Mouse (Mus musculus): ENCODE measurements around the gene Nipal1. TPM values are rescaled to one million over a fixed set of nuclear protein-coding genes. Genes with fewer than 3 reads are reported as not detected.

The Nipal1 gene
- polyA plus RNA-seq, 1 experiment from 2014 or later, result not detected

GRCm38 (mm10) chr5:72706722-72707121 is 59.1 kb downstream of the Nipal1 start:
- Histone ChIP-seq H3K27me3 (replicated peaks; ENCODE audit: control insufficient read depth, insufficient read depth, low read length) (no peaks in the 10 kb centered on the region), H3K4me1 (replicated peaks; ENCODE audit: control insufficient read depth, insufficient read depth, low read length) (no peaks in the 10 kb centered on the region), H3K36me3 (ENCODE audit: control insufficient read depth, insufficient read depth) (no peaks in the 10 kb centered on the region), H3K9me3 (ENCODE audit: control insufficient read depth, low read length) (no peaks in the 10 kb centered on the region), H3K9ac (replicated peaks; ENCODE audit: low read depth, low read length) (no peak overlapping the region), H3K4me2 (ENCODE audit: low read length) (no peak overlapping the region), H3K4me3 (replicated peaks; ENCODE audit: low read length) (no peak overlapping the region), H3K27ac (ENCODE audit: low read length) (no peak overlapping the region)
- 68% methylated on average over 10 of the region's 10 CpGs for WGBS
- ATAC-seq, result no peak

- WGBS, result 89% methylated on average over 13 of the region's 13 CpGs
- no peaks in the 10 kb centered on the region for H3K4me1 ChIP-seq (replicated peaks; ENCODE audit: control insufficient read depth, insufficient read depth, low read length)
- H3K27me3 ChIP-seq (replicated peaks; ENCODE audit: control insufficient read depth, insufficient read depth, low read length), result no peaks in the 10 kb centered on the region
- H3K27ac ChIP-seq (ENCODE audit: low read length), result no peak overlapping the region
- H3K9ac ChIP-seq (replicated peaks; ENCODE audit: low read depth, low read length), result no peak overlapping the region
- H3K4me3 ChIP-seq (replicated peaks; ENCODE audit: low read length), result no peak overlapping the region
- H3K36me3 ChIP-seq (ENCODE audit: control insufficient read depth, insufficient read depth), result no peaks in the 10 kb centered on the region
- H3K4me2 ChIP-seq (ENCODE audit: low read length), result no peak overlapping the region
- H3K9me3 ChIP-seq (ENCODE audit: control insufficient read depth, low read length), result no peaks in the 10 kb centered on the region
- no peak for ATAC-seq
Measured at GRCm38 (mm10) chr5:72709451-72709850, 61.9 kb downstream of the Nipal1 start.

GRCm38 (mm10) chr5:72709976-72710375 is 62.4 kb downstream of the Nipal1 start:
- Histone ChIP-seq H3K36me3 (ENCODE audit: control insufficient read depth, insufficient read depth) (no peaks in the 10 kb centered on the region), H3K27ac (ENCODE audit: low read length) (no peak overlapping the region), H3K4me1 (replicated peaks; ENCODE audit: control insufficient read depth, insufficient read depth, low read length) (no peaks in the 10 kb centered on the region), H3K4me2 (ENCODE audit: low read length) (no peak overlapping the region), H3K9ac (replicated peaks; ENCODE audit: low read depth, low read length) (no peak overlapping the region), H3K27me3 (replicated peaks; ENCODE audit: control insufficient read depth, insufficient read depth, low read length) (no peaks in the 10 kb centered on the region), H3K9me3 (ENCODE audit: control insufficient read depth, low read length) (no peaks in the 10 kb centered on the region), H3K4me3 (replicated peaks; ENCODE audit: low read length) (no peak overlapping the region)
- no peak for ATAC-seq
- 94% methylated on average over 9 of the region's 9 CpGs for WGBS

- Histone ChIP-seq H3K4me3 (replicated peaks; ENCODE audit: low read length) (no peak overlapping the region), H3K9ac (replicated peaks; ENCODE audit: low read depth, low read length) (no peak overlapping the region), H3K27ac (ENCODE audit: low read length) (no peak overlapping the region), H3K27me3 (replicated peaks; ENCODE audit: control insufficient read depth, insufficient read depth, low read length) (no peaks in the 10 kb centered on the region), H3K9me3 (ENCODE audit: control insufficient read depth, low read length) (no peaks in the 10 kb centered on the region), H3K4me1 (replicated peaks; ENCODE audit: control insufficient read depth, insufficient read depth, low read length) (no peaks in the 10 kb centered on the region), H3K4me2 (ENCODE audit: low read length) (no peak overlapping the region), H3K36me3 (ENCODE audit: control insufficient read depth, insufficient read depth) (no peaks in the 10 kb centered on the region)
- 28% methylated on average over 4 of the region's 4 CpGs for WGBS
- no peak for ATAC-seq
Measured at GRCm38 (mm10) chr5:72710572-72711278, 63.1 kb downstream of the Nipal1 start.

GRCm38 (mm10) chr5:72720587-72720986 is 73.0 kb downstream of the Nipal1 start:
- no peaks in the 10 kb centered on the region for H3K9me3 ChIP-seq (ENCODE audit: control insufficient read depth, low read length)
- H3K27ac ChIP-seq (ENCODE audit: low read length), result no peak overlapping the region
- no peak overlapping the region for H3K4me3 ChIP-seq (replicated peaks; ENCODE audit: low read length)
- no peak for ATAC-seq
- H3K4me2 ChIP-seq (ENCODE audit: low read length), result no peak overlapping the region
- no peaks in the 10 kb centered on the region for H3K36me3 ChIP-seq (ENCODE audit: control insufficient read depth, insufficient read depth)
- H3K9ac ChIP-seq (replicated peaks; ENCODE audit: low read depth, low read length), result no peak overlapping the region
- H3K27me3 ChIP-seq (replicated peaks; ENCODE audit: control insufficient read depth, insufficient read depth, low read length), result no peaks in the 10 kb centered on the region
- H3K4me1 ChIP-seq (replicated peaks; ENCODE audit: control insufficient read depth, insufficient read depth, low read length), result no peaks in the 10 kb centered on the region
- 66% methylated on average over 7 of the region's 7 CpGs for WGBS

Other genes starting within 250 kb of the Nipal1 start
- 0.11 and 0.16 TPM in 2 replicates for gene Corin, start 143.3 kb upstream of the Nipal1 start, polyA plus RNA-seq (2015; fragmentation: Nextera tagmentation; extraction: Ambion mirVana)
- 14.5 and 15.4 TPM in 2 replicates for gene Nfxl1, start 88.1 kb upstream of the Nipal1 start, polyA plus RNA-seq (2015; fragmentation: Nextera tagmentation; extraction: Ambion mirVana)
- gene Zar1, start 66.5 kb upstream of the Nipal1 start, polyA plus RNA-seq (2015; fragmentation: Nextera tagmentation; extraction: Ambion mirVana), result 1.1 and 1.9 TPM in 2 replicates
- 1.2 and 3.3 TPM in 2 replicates for gene Gm5868, start 60.2 kb upstream of the Nipal1 start, polyA plus RNA-seq (2015; fragmentation: Nextera tagmentation; extraction: Ambion mirVana)
- not detected in 2 replicates for gene Cnga1, start 3.5 kb upstream of the Nipal1 start, polyA plus RNA-seq (2015; fragmentation: Nextera tagmentation; extraction: Ambion mirVana)
- gene Txk, start 105.0 kb downstream of the Nipal1 start, polyA plus RNA-seq (2015; fragmentation: Nextera tagmentation; extraction: Ambion mirVana), result 0.13 TPM in 1 of 2 replicates, not detected in the other
- 2.9 and 4.9 TPM in 2 replicates for gene Tec, start 220.7 kb downstream of the Nipal1 start, polyA plus RNA-seq (2015; fragmentation: Nextera tagmentation; extraction: Ambion mirVana)

Data from forebrain, embryonic 16.5 days (tissue).